Mouse (Mus musculus): ENCODE measurements around the gene Dusp27. TPM values are rescaled to one million over a fixed set of nuclear protein-coding genes. Genes with fewer than 3 reads are reported as not detected.
A peak's percentile ranks its signal among the peaks of the same experiment; 100 is the strongest.

The Dusp27 gene
- polyA plus RNA-seq, 1 experiment from 2014 or later = 3.2 TPM

- WGBS = 59% methylated on average over 12 of the region's 12 CpGs
- 0 out of 2 replicates have a peak, but pooled peaks cover 9% of the 10 kb centered on the region for H3K4me1 ChIP-seq
- no peaks in the 10 kb centered on the region for H3K9me3 ChIP-seq
- ATAC-seq (ENCODE audit: insufficient read depth, low FRiP score, low read depth) = no peak
- no peak overlapping the region for H3K9ac ChIP-seq
- no peaks in the 10 kb centered on the region for H3K36me3 ChIP-seq
- H3K4me3 ChIP-seq (replicated peaks) = no peak overlapping the region
- no peak overlapping the region for H3K4me2 ChIP-seq
- H3K27me3 ChIP-seq (replicated peaks) = peaks cover 22% of the 10 kb centered on the region
- H3K27ac ChIP-seq = no peak overlapping the region
These were observed 30.0 kb upstream of the Dusp27 start for GRCm38 (mm10) chr1:166157712-166158111.

- 34% methylated on average over 10 of the region's 10 CpGs for WGBS
- ATAC-seq (ENCODE audit: insufficient read depth, low FRiP score, low read depth) = 0 out of 2 replicates have a peak, but pooled peaks have one; percentile 11
These were observed 27.4 kb upstream of the Dusp27 start for GRCm38 (mm10) chr1:166155113-166155494.

GRCm38 (mm10) chr1:166154162-166155112, 26.7 kb upstream of the Dusp27 start:
- peak overlapping the region; percentile 22; the same call in 1 of the 2 replicates for H3K4me3 ChIP-seq (replicated peaks)
- H3K9ac ChIP-seq = no peak overlapping the region
- WGBS = 8% methylated on average over 29 of the region's 29 CpGs
- peaks cover 22% of the 10 kb centered on the region for H3K27me3 ChIP-seq (replicated peaks)
- H3K36me3 ChIP-seq = no peaks in the 10 kb centered on the region
- ATAC-seq (ENCODE audit: insufficient read depth, low FRiP score, low read depth) = peak; percentile 73
- H3K4me1 ChIP-seq = 0 out of 2 replicates have a peak, but pooled peaks cover 9% of the 10 kb centered on the region
- H3K4me2 ChIP-seq = peak overlapping the region; percentile 56
- H3K9me3 ChIP-seq = no peaks in the 10 kb centered on the region
- H3K27ac ChIP-seq = no peak overlapping the region

More at GRCm38 (mm10) chr1:166155113-166155494, 27.4 kb upstream of the Dusp27 start:
- no peaks in the 10 kb centered on the region for H3K36me3 ChIP-seq
- H3K4me2 ChIP-seq = peak overlapping the region; percentile 56; the same call in 1 of the 2 replicates
- 0 out of 2 replicates have a peak, but pooled peaks cover 9% of the 10 kb centered on the region for H3K4me1 ChIP-seq
- no peak overlapping the region for H3K9ac ChIP-seq
- H3K27ac ChIP-seq = no peak overlapping the region
- H3K4me3 ChIP-seq (replicated peaks) = no peak overlapping the region
- peaks cover 22% of the 10 kb centered on the region for H3K27me3 ChIP-seq (replicated peaks)
- H3K9me3 ChIP-seq = no peaks in the 10 kb centered on the region

- H3K27me3 ChIP-seq (replicated peaks) = peaks cover 15% of the 10 kb centered on the region
- no peaks in the 10 kb centered on the region for H3K36me3 ChIP-seq
- peak overlapping the region; percentile 56; the same call in 1 of the 2 replicates for H3K4me2 ChIP-seq
- 6% methylated on average over 18 of the region's 18 CpGs for WGBS
- no peak overlapping the region for H3K27ac ChIP-seq
- peak; percentile 29; the same call in 1 of the 2 replicates for ATAC-seq (ENCODE audit: insufficient read depth, low FRiP score, low read depth)
- H3K9ac ChIP-seq = no peak overlapping the region
- H3K9me3 ChIP-seq = no peaks in the 10 kb centered on the region
- H3K4me1 ChIP-seq = 0 out of 2 replicates have a peak, but pooled peaks cover 9% of the 10 kb centered on the region
- H3K4me3 ChIP-seq (replicated peaks) = no peak overlapping the region
These were observed 25.8 kb upstream of the Dusp27 start for GRCm38 (mm10) chr1:166153351-166154120.

GRCm38 (mm10) chr1:166152034-166152433, 24.3 kb upstream of the Dusp27 start:
- Histone ChIP-seq H3K36me3 (no peaks in the 10 kb centered on the region), H3K4me2 (no peak overlapping the region), H3K9ac (no peak overlapping the region), H3K27me3 (replicated peaks) (peaks cover 15% of the 10 kb centered on the region), H3K4me1 (0 out of 2 replicates have a peak, but pooled peaks cover 9% of the 10 kb centered on the region), H3K4me3 (replicated peaks) (no peak overlapping the region), H3K27ac (no peak overlapping the region), H3K9me3 (no peaks in the 10 kb centered on the region)
- ATAC-seq (ENCODE audit: insufficient read depth, low FRiP score, low read depth) = no peak
- 88% methylated on average over 10 of the region's 10 CpGs for WGBS

DNA sequence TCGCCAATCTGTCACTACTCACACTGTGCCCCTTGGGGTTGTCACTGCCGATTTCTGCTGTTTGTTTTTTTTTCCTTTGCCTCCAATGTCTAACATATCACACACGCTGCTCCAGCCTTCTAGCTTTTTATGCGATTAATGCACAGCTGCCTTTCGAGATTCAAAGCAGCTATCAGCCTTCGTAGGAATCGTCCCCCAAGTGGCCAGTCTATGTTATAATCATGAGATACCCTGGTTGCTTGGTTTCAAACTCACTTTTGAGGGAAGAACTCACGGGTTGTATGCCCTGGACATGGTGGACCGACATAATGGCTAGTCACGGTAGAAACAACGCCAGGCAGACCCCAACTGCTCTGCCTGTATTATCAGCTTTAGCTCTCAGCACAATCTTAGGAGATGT, 23.6 kb upstream of the Dusp27 start:
- Histone ChIP-seq H3K9ac (no peak overlapping the region), H3K27me3 (replicated peaks) (peaks cover 15% of the 10 kb centered on the region), H3K36me3 (no peaks in the 10 kb centered on the region), H3K27ac (no peak overlapping the region), H3K9me3 (no peaks in the 10 kb centered on the region), H3K4me1 (0 out of 2 replicates have a peak, but pooled peaks cover 9% of the 10 kb centered on the region), H3K4me2 (no peak overlapping the region), H3K4me3 (replicated peaks) (no peak overlapping the region)
- WGBS = 64% methylated on average over 11 of the region's 11 CpGs
- no peak for ATAC-seq (ENCODE audit: insufficient read depth, low FRiP score, low read depth)

GRCm38 (mm10) chr1:166150035-166150434, 22.3 kb upstream of the Dusp27 start:
- Histone ChIP-seq H3K27me3 (replicated peaks) (peaks cover 7% of the 10 kb centered on the region; the same call in 1 of the 2 replicates), H3K4me2 (no peak overlapping the region), H3K9me3 (no peaks in the 10 kb centered on the region), H3K4me3 (replicated peaks) (no peak overlapping the region), H3K4me1 (0 out of 2 replicates have a peak, but pooled peaks cover 9% of the 10 kb centered on the region), H3K9ac (no peak overlapping the region), H3K27ac (no peak overlapping the region), H3K36me3 (no peaks in the 10 kb centered on the region)
- no peak for ATAC-seq (ENCODE audit: insufficient read depth, low FRiP score, low read depth)
- 81% methylated on average over 7 of the region's 7 CpGs for WGBS

- H3K9ac ChIP-seq = no peak overlapping the region
- no peaks in the 10 kb centered on the region for H3K9me3 ChIP-seq
- H3K4me3 ChIP-seq (replicated peaks) = no peak overlapping the region
- no peak overlapping the region for H3K27ac ChIP-seq
- 81% methylated on average over 4 of the region's 4 CpGs for WGBS
- no peaks in the 10 kb centered on the region for H3K36me3 ChIP-seq
- H3K27me3 ChIP-seq (replicated peaks) = peaks cover 2% of the 10 kb centered on the region; the same call in 1 of the 2 replicates
- H3K4me1 ChIP-seq = 0 out of 2 replicates have a peak, but pooled peaks cover 5% of the 10 kb centered on the region
- no peak overlapping the region for H3K4me2 ChIP-seq
- no peak for ATAC-seq (ENCODE audit: insufficient read depth, low FRiP score, low read depth)
These were observed 21.7 kb upstream of the Dusp27 start for GRCm38 (mm10) chr1:166149441-166149840.

GRCm38 (mm10) chr1:166147657-166148056, 19.9 kb upstream of the Dusp27 start:
- Histone ChIP-seq H3K4me1 (no peaks in the 10 kb centered on the region), H3K36me3 (no peaks in the 10 kb centered on the region), H3K4me3 (replicated peaks) (no peak overlapping the region), H3K27ac (no peak overlapping the region), H3K27me3 (replicated peaks) (no peaks in the 10 kb centered on the region), H3K9ac (no peak overlapping the region), H3K9me3 (no peaks in the 10 kb centered on the region), H3K4me2 (no peak overlapping the region)
- WGBS = 64% methylated on average over 3 of the region's 3 CpGs
- ATAC-seq (ENCODE audit: insufficient read depth, low FRiP score, low read depth) = no peak

DNA sequence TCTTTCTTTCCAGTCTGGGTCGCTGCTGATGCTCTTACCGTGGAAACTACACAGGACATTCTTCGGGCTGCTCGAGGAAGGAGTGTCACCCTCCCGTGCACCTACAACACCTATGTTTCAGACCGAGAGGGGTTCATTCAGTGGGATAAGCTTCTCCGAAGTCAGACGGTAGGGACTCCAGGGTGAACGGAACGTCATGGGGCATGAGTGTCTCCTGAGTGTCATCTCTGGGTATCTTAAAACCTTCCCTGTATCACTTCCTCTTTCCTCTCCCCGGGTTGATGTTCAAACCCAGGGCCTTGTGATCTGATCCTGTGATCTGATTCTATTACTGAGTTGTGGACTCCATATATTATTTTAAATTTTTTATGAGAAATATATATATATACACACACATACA, 18.9 kb upstream of the Dusp27 start:
- 80% methylated on average over 11 of the region's 11 CpGs for WGBS

DNA sequence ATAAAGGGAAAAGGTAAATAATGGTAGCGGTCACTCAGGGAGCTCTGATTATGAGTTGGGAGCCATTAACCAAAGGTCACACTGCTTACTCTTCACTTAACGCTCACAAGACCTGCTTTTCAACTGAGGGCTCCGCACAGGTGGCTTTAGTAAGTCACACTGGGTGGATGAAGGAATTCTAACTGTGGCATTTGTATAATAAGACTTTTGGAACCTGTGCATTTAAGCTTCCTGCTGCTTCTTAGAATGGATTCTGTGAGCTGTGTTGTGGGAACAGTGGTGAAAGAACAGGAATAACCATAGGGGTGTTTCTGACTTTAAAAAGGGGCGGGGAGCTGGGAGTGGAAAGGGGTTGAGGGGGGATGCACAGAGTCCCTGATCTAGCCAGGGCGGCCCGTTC, 14.6 kb upstream of the Dusp27 start:
- H3K36me3 ChIP-seq = no peaks in the 10 kb centered on the region
- no peak overlapping the region for H3K4me3 ChIP-seq (replicated peaks)
- H3K4me2 ChIP-seq = no peak overlapping the region
- H3K9me3 ChIP-seq = no peaks in the 10 kb centered on the region
- no peak overlapping the region for H3K9ac ChIP-seq
- no peaks in the 10 kb centered on the region for H3K27me3 ChIP-seq (replicated peaks)
- no peaks in the 10 kb centered on the region for H3K4me1 ChIP-seq
- H3K27ac ChIP-seq = no peak overlapping the region
- ATAC-seq (ENCODE audit: insufficient read depth, low FRiP score, low read depth) = no peak
- 62% methylated on average over 6 of the region's 6 CpGs for WGBS

More for the DNA sequence above, 18.9 kb upstream of the Dusp27 start:
- no peak overlapping the region for H3K27ac ChIP-seq
- H3K9ac ChIP-seq = no peak overlapping the region
- no peaks in the 10 kb centered on the region for H3K36me3 ChIP-seq
- no peak for ATAC-seq (ENCODE audit: insufficient read depth, low FRiP score, low read depth)
- no peaks in the 10 kb centered on the region for H3K27me3 ChIP-seq (replicated peaks)
- H3K4me2 ChIP-seq = no peak overlapping the region
- no peaks in the 10 kb centered on the region for H3K4me1 ChIP-seq
- H3K4me3 ChIP-seq (replicated peaks) = no peak overlapping the region
- H3K9me3 ChIP-seq = no peaks in the 10 kb centered on the region

Measured in stomach, embryonic 15.5 days (tissue).